Mouse (Mus musculus): ENCODE measurements around the gene Nkx2-3. TPM values are rescaled to one million over a fixed set of nuclear protein-coding genes. Genes with fewer than 3 reads are reported as not detected.
A peak's percentile ranks its signal among the peaks of the same experiment; 100 is the strongest.

Gene Nkx2-3
- not detected for total RNA-seq (2022)

GRCm38 (mm10) chr19:43612051-43612450 is at the start of gene Nkx2-3:
Gene Nkx2-3, plus strand, starts transcription at chr19:43612325.
- DNase-seq (ENCODE audit: low spot score in 2 of 2) = no peak

- DNase-seq (ENCODE audit: low spot score in 2 of 2) = no peak
These were observed 49.0 kb upstream of the Nkx2-3 start for GRCm38 (mm10) chr19:43563166-43563565.

GRCm38 (mm10) chr19:43568298-43568697 is 43.8 kb upstream of the Nkx2-3 start:
- DNase-seq (ENCODE audit: low spot score in 2 of 2) = no peak

GRCm38 (mm10) chr19:43569133-43569532 is 43.0 kb upstream of the Nkx2-3 start:
- no peak for DNase-seq (ENCODE audit: low spot score in 2 of 2)

GRCm38 (mm10) chr19:43570831-43571790 is 41.0 kb upstream of the Nkx2-3 start:
- peak; percentile 35 to 43 for DNase-seq (ENCODE audit: low spot score in 2 of 2)

GRCm38 (mm10) chr19:43579081-43579796 is 32.9 kb upstream of the Nkx2-3 start:
- DNase-seq (ENCODE audit: low spot score in 2 of 2) = no peak

GRCm38 (mm10) chr19:43581185-43581584 is 30.9 kb upstream of the Nkx2-3 start:
- no peak for DNase-seq (ENCODE audit: low spot score in 2 of 2)

GRCm38 (mm10) chr19:43583192-43583591 is 28.9 kb upstream of the Nkx2-3 start:
- DNase-seq (ENCODE audit: low spot score in 2 of 2) = no peak

GRCm38 (mm10) chr19:43583595-43583994 is 28.5 kb upstream of the Nkx2-3 start:
- DNase-seq (ENCODE audit: low spot score in 2 of 2) = no peak

- DNase-seq (ENCODE audit: low spot score in 2 of 2) = peak in 1 of 2 experiments; percentile 11
These were observed 27.3 kb upstream of the Nkx2-3 start for GRCm38 (mm10) chr19:43584788-43585187.

- no peak for DNase-seq (ENCODE audit: low spot score in 2 of 2)
These were observed 20.1 kb upstream of the Nkx2-3 start for GRCm38 (mm10) chr19:43592026-43592425.

- no peak for DNase-seq (ENCODE audit: low spot score in 2 of 2)
These were observed 15.1 kb upstream of the Nkx2-3 start for GRCm38 (mm10) chr19:43596981-43597380.

GRCm38 (mm10) chr19:43598741-43599660 is 13.1 kb upstream of the Nkx2-3 start:
- no peak for DNase-seq (ENCODE audit: low spot score in 2 of 2)

GRCm38 (mm10) chr19:43599776-43600544 is 12.2 kb upstream of the Nkx2-3 start:
- no peak for DNase-seq (ENCODE audit: low spot score in 2 of 2)

- no peak for DNase-seq (ENCODE audit: low spot score in 2 of 2)
These were observed 11.4 kb upstream of the Nkx2-3 start for GRCm38 (mm10) chr19:43600545-43601331.

GRCm38 (mm10) chr19:43601440-43601839 is 10.7 kb upstream of the Nkx2-3 start:
- DNase-seq (ENCODE audit: low spot score in 2 of 2) = no peak

GRCm38 (mm10) chr19:43601996-43602590 is 10.0 kb upstream of the Nkx2-3 start:
- no peak for DNase-seq (ENCODE audit: low spot score in 2 of 2)

GRCm38 (mm10) chr19:43603521-43603920 is 8.6 kb upstream of the Nkx2-3 start:
- DNase-seq (ENCODE audit: low spot score in 2 of 2) = no peak

- no peak for DNase-seq (ENCODE audit: low spot score in 2 of 2)
These were observed 7.5 kb upstream of the Nkx2-3 start for GRCm38 (mm10) chr19:43604492-43605120.
